Mouse (Mus musculus) limb, embryonic 15.5 days (tissue): ENCODE measurements around the gene Ino80d. TPM values are rescaled to one million over a fixed set of nuclear protein-coding genes. Genes with fewer than 3 reads are reported as not detected.

ENCODE experiments used
- ATAC-seq: fragments of 200-750 bp; cut with Nextera tagmentation; 2 replicates; pipeline ENCODE4 v1.8.0; 2017; ENCODE audit warnings: low read depth, moderate TSS enrichment; ENCODE audit not compliant: insufficient number of reproducible peaks, low FRiP score, low TSS enrichment
- H3K27ac ChIP-seq: fragments of 300-500 bp; sonication (generic); 2 replicates; pipeline ENCODE4 v1.5.1; 2015; ENCODE audit warnings: moderate library complexity, mild to moderate bottlenecking, inconsistent platforms
- H3K27me3 ChIP-seq: fragments of 300-500 bp; sonication (generic); 2 replicates; pipeline ENCODE4 v1.6.1; 2015; ENCODE audit warnings: inconsistent platforms
- H3K36me3 ChIP-seq: fragments of 300-500 bp; sonication (generic); 2 replicates; pipeline ENCODE4 v1.6.1; 2015; ENCODE audit warnings: inconsistent platforms
- H3K4me1 ChIP-seq: fragments of 300-500 bp; sonication (generic); 2 replicates; pipeline ENCODE4 v1.6.1; 2015; ENCODE audit warnings: inconsistent platforms
- H3K4me2 ChIP-seq: fragments of 300-500 bp; sonication (generic); 2 replicates; pipeline ENCODE4 v1.6.1; 2015; ENCODE audit warnings: mild to moderate bottlenecking, inconsistent platforms
- H3K4me3 ChIP-seq: fragments of 300-500 bp; sonication (generic); 2 replicates; pipeline ENCODE4 v1.5.1; 2015; ENCODE audit warnings: mild to moderate bottlenecking, inconsistent platforms
- H3K9ac ChIP-seq: fragments of 300-500 bp; sonication (generic); 2 replicates; pipeline ENCODE4 v1.6.1; 2015; ENCODE audit warnings: inconsistent platforms
- H3K9me3 ChIP-seq: fragments of 300-500 bp; sonication (generic); 2 replicates; pipeline ENCODE4 v1.6.1; 2016; ENCODE audit warnings: inconsistent platforms
- WGBS: fragments of 180-500 bp; shearing (Covaris S2); methylation state at CpG from one replicate; pipeline ENCODE4 v1.1.7; 2015; 5-methylcytosine and 5-hydroxymethylcytosine counted together
- polyA plus RNA-seq: library from polyadenylated mRNA; unstranded; fragments of >200 nt; fragmentation: Nextera tagmentation; extraction: Ambion mirVana; gene quantifications from 2 replicates; pipeline ENCODE4 v1.2.1, GENCODE M21; 2015

Gene Ino80d
- polyA plus RNA-seq, 1 experiment from 2014 or later, result 11.3 TPM

DNA sequence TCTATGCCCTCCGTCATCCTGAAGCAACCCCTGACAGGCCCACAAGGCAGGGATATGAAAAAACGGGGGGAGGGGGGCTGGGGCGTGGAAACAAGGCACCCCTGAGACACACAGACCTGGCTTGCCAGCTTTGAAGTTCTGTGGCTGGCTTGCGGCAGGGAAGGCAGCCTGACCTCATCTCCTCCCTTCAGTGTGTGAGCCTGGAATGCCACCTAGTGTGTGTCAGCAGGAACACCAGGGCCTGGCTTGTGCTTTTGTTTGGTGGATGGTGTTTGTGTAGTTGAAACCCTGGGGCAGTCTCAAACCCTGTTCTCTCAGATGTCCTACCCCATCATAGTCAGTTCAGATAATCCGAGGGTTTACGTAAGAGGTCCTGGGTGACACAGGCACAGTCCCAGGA, 150.2 kb downstream of the Ino80d start:
- H3K27me3 ChIP-seq, result no peaks in the 10 kb centered on the region
- 22% methylated on average over 6 of the region's 6 CpGs for WGBS
- no peak overlapping the region for H3K27ac ChIP-seq

DNA sequence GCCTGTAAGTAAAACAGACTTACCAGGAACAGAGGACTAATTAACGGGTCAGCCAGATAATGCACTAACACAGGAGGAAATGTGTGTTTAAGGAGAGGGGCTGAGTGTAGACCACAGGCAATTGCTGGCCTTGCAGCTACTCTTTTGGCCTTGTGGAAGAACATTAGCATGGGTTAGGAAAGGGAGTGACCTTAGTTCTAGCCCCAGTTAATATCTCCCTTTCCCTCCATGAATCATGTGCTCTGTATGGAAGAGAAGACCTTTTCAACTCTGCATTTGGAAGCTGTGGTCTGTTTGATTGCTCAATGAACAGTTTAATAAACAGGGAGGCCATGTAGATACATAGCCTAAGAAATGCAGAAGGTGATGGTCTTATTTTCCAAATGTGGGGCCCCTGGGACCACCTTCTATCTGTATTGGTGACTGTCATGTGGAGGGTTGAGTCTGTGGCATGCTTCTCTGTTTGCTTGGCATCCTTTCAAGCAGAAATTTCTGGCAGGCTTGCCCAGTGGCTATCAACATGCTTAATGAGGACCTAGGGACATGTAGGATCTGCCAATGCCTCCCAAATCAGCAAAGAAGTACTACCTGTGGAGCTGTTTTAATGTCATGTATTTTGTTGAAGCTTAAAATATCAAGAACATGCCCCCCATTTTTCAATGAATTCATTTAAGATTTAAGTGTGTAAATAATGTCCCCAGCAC, 157.4 kb downstream of the Ino80d start:
- Histone ChIP-seq H3K27me3 (no peaks in the 10 kb centered on the region), H3K4me1 (peaks cover 5% of the 10 kb centered on the region; the same call in 1 of the 2 replicates), H3K27ac (no peak overlapping the region), H3K9me3 (no peaks in the 10 kb centered on the region), H3K36me3 (no peaks in the 10 kb centered on the region), H3K4me2 (no peak overlapping the region), H3K4me3 (no peak overlapping the region), H3K9ac (no peak overlapping the region)
- no peak for ATAC-seq
- 37% methylated on average over 1 of the region's 1 CpGs for WGBS

More for the DNA sequence above, 150.2 kb downstream of the Ino80d start:
- Histone ChIP-seq H3K9ac (no peak overlapping the region), H3K9me3 (no peaks in the 10 kb centered on the region), H3K36me3 (no peaks in the 10 kb centered on the region), H3K4me1 (peaks cover 3% of the 10 kb centered on the region), H3K4me2 (no peak overlapping the region), H3K4me3 (no peak overlapping the region)
- ATAC-seq, result peak; percentile 65; the same call in 1 of the 2 replicates

DNA sequence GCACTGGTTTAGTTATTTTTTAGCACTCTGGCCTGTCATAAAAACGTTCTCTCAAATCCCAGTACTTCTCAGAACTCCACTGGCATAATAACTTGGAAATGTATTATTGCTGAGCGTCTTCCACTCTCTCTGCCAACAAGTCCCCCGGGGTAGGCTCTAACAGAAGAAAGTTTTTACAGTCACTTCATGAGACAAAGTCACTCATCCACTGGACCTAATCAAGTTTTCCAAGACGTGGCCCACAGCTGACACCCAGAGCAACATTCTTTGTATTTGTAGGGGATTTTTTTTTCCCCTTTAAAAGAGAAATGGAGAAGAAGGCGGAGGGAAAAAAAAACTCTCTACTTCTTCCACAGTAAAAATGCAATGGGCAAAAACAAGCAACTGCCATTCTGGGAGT, 157.9 kb downstream of the Ino80d start:
- Histone ChIP-seq H3K4me1 (peaks cover 5% of the 10 kb centered on the region), H3K9me3 (no peaks in the 10 kb centered on the region), H3K4me3 (no peak overlapping the region), H3K27me3 (no peaks in the 10 kb centered on the region), H3K36me3 (no peaks in the 10 kb centered on the region), H3K9ac (no peak overlapping the region), H3K27ac (no peak overlapping the region), H3K4me2 (no peak overlapping the region)
- 49% methylated on average over 5 of the region's 5 CpGs for WGBS
- ATAC-seq, result no peak

DNA sequence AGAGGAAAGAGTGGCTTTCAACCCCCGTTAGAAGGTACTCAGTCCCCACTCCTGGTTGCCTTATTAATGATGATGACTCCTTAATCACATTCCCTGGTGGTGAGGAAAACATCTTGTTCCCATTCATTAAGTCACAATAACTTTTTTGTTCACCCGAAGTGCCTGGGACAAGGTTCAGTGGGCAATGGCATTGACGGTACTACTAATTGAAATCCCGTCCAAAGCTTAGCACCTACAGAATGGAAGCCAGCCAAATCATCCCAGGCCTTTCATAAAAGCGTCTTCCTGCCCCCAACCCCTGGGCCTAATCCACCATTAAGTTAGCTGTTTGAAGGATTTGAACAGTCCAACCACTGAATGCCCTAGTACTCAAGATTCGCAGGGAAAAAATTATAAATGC, 159.1 kb downstream of the Ino80d start:
- ATAC-seq, result no peak

DNA sequence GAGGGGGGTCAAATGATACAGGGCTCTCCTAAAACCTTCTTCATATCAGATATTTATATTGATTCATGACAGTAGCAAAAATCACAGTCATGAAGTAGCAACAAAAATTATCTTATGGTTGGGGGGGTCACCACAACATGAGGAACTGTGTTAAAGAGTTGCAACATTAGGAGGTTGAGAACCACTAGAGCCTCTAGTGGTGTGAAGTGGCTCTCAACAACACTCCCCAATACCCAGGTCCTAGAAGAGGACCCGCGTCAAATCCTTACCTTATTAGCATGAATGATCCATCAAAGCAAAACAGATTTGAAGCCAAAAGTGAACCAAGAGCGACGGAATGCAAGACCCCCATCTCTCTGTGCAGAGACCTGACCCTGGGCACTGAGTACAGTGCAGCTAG, 161.4 kb downstream of the Ino80d start:
- H3K9me3 ChIP-seq, result no peaks in the 10 kb centered on the region
- no peak overlapping the region for H3K9ac ChIP-seq
- ATAC-seq, result no peak
- no peaks in the 10 kb centered on the region for H3K36me3 ChIP-seq
- H3K27ac ChIP-seq, result no peak overlapping the region
- no peak overlapping the region for H3K4me3 ChIP-seq
- H3K27me3 ChIP-seq, result no peaks in the 10 kb centered on the region
- 85% methylated on average over 4 of the region's 4 CpGs for WGBS
- H3K4me1 ChIP-seq, result peaks cover 14% of the 10 kb centered on the region
- no peak overlapping the region for H3K4me2 ChIP-seq

More for the DNA sequence above, 159.1 kb downstream of the Ino80d start:
- WGBS, result 54% methylated on average over 6 of the region's 6 CpGs
- no peak overlapping the region for H3K9ac ChIP-seq
- no peak overlapping the region for H3K4me3 ChIP-seq
- no peaks in the 10 kb centered on the region for H3K36me3 ChIP-seq
- H3K9me3 ChIP-seq, result no peaks in the 10 kb centered on the region
- no peak overlapping the region for H3K4me2 ChIP-seq
- H3K27me3 ChIP-seq, result no peaks in the 10 kb centered on the region
- H3K4me1 ChIP-seq, result peaks cover 14% of the 10 kb centered on the region
- H3K27ac ChIP-seq, result no peak overlapping the region

DNA sequence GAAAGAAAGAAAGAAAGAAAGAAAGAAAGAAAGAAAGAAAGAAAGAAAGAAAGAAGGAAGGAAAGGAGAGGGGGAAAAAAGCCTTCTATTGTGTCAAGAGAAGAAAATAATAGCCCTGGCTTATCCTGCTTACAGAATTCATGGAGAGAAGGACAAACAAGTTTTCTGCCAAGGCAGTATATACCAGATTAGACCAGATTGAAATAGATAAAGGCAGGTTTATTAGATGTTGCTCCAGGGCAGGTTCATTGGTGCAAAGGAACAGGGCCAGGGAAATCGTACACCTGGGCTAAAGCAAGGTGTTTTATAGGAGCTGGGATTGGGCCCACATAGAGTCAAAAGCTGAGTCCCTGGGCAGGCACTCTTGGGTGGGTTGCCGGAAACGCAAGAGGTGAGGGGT, 162.1 kb downstream of the Ino80d start:
- Histone ChIP-seq H3K9me3 (no peaks in the 10 kb centered on the region), H3K4me2 (no peak overlapping the region), H3K4me1 (peaks cover 20% of the 10 kb centered on the region), H3K27me3 (0 out of 2 replicates have a peak, but pooled peaks cover 2% of the 10 kb centered on the region), H3K4me3 (no peak overlapping the region), H3K36me3 (no peaks in the 10 kb centered on the region), H3K9ac (no peak overlapping the region), H3K27ac (no peak overlapping the region)
- ATAC-seq, result no peak
- WGBS, result 76% methylated on average over 3 of the region's 3 CpGs

DNA sequence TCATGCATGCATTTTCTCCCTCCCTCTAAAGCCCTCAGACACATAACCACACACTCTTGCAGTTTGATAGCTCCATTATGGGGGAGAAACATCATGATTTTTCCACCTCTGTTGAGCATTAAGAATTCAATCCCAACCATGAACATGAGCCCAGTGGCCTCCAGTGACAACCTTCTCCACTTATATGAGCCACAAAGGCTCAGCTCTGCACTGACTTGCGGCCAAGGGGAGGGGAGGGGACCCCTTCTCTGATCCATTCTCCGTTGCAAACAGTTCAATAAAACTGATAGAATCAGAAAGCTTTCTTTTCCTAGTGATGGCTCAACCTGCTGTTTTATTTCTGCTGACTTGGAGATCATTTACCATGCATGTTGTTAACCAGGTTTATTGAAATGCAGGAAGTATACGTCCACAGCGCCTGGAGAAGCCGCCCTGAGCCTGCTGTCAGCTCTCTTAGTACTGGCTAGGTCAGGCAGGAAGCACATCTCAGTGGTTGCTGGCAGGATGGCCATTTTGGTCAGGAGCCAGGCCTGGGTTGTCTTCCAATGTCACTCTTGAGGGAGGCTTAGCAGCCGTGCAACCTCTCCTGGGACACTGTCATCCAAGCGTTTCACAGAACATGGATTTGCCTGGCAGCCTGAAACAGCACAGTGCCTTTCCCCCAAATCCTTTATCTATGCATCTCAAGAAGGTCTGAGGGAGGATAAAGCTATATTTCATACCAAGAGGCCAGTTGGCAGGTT, 163.2 kb downstream of the Ino80d start:
- no peak for ATAC-seq
- Histone ChIP-seq H3K4me2 (no peak overlapping the region), H3K4me3 (no peak overlapping the region), H3K27me3 (0 out of 2 replicates have a peak, but pooled peaks cover 3% of the 10 kb centered on the region), H3K9me3 (no peaks in the 10 kb centered on the region), H3K27ac (no peak overlapping the region), H3K9ac (no peak overlapping the region), H3K36me3 (no peaks in the 10 kb centered on the region), H3K4me1 (peaks cover 15% of the 10 kb centered on the region)
- 54% methylated on average over 7 of the region's 7 CpGs for WGBS

DNA sequence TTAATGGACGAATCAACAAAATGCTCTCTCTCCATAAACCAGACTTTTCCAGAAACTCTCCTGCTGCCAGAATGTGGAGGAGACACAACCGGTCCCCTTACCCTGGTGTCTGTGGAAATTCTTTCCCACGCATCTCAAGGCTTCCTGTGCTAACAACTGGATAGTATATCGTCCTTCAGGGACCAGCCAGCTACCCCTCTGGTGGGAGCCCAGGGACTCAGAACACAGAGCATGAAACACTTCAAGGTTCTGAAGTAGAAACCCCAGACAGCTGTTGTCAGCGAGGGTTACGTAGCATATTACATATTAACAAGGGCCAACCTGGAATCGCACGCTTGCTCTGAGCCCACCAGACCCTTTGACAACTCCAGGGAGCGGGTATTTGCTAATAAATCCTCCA, 163.9 kb downstream of the Ino80d start:
- no peaks in the 10 kb centered on the region for H3K9me3 ChIP-seq
- no peaks in the 10 kb centered on the region for H3K36me3 ChIP-seq
- H3K4me3 ChIP-seq, result no peak overlapping the region
- H3K4me1 ChIP-seq, result peaks cover 15% of the 10 kb centered on the region
- H3K27ac ChIP-seq, result no peak overlapping the region
- H3K4me2 ChIP-seq, result no peak overlapping the region
- no peak overlapping the region for H3K9ac ChIP-seq
- 0 out of 2 replicates have a peak, but pooled peaks cover 3% of the 10 kb centered on the region for H3K27me3 ChIP-seq
- ATAC-seq, result no peak
- WGBS, result 58% methylated on average over 9 of the region's 9 CpGs

DNA sequence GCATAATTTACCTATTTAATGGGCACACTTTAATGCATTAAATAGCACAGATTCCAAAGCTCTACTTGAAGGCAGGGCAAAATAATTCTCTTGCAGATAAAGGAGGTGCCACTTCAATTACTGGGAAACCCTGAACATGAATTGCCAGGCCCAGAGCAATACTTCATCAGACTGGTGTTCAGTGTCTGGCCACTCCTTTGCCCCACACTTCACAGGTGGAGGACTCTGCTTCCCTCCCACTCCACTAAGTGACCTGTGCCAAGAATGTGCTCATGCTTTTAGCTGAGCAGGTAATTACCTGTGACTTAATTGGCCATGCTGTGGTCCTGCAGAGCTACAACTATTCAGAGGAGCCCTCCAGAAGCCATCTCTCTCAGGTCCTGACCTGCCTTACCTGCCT, 166.7 kb downstream of the Ino80d start:
- Histone ChIP-seq H3K36me3 (no peaks in the 10 kb centered on the region), H3K9me3 (no peaks in the 10 kb centered on the region), H3K27ac (no peak overlapping the region), H3K4me1 (peaks cover 15% of the 10 kb centered on the region), H3K27me3 (0 out of 2 replicates have a peak, but pooled peaks cover 3% of the 10 kb centered on the region), H3K4me3 (no peak overlapping the region), H3K9ac (no peak overlapping the region), H3K4me2 (no peak overlapping the region)
- ATAC-seq, result no peak

DNA sequence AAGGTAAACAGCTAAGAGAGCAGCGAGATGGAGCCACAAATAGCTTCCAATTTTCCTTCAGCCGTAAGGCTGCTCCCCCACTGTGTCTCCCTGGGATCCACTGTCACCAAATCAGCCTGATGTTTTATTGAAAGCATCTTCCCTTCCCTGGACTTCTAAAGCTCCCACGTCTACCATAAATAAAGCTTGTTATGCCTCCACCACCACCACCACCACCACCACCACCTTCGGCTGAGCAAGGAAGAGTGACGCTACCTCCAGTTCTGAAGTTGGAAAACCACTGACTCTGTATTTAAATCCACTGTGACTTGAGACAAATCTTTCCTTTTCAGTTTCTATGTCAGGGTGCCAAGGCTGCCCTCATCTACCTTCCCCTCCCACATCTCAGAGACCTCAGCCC, 167.5 kb downstream of the Ino80d start:
- no peak overlapping the region for H3K9ac ChIP-seq
- H3K27me3 ChIP-seq, result 0 out of 2 replicates have a peak, but pooled peaks cover 3% of the 10 kb centered on the region
- WGBS, result 59% methylated on average over 5 of the region's 5 CpGs
- H3K27ac ChIP-seq, result no peak overlapping the region
- ATAC-seq, result no peak
- peaks cover 15% of the 10 kb centered on the region for H3K4me1 ChIP-seq
- no peaks in the 10 kb centered on the region for H3K36me3 ChIP-seq
- H3K9me3 ChIP-seq, result no peaks in the 10 kb centered on the region
- H3K4me2 ChIP-seq, result no peak overlapping the region
- H3K4me3 ChIP-seq, result no peak overlapping the region

DNA sequence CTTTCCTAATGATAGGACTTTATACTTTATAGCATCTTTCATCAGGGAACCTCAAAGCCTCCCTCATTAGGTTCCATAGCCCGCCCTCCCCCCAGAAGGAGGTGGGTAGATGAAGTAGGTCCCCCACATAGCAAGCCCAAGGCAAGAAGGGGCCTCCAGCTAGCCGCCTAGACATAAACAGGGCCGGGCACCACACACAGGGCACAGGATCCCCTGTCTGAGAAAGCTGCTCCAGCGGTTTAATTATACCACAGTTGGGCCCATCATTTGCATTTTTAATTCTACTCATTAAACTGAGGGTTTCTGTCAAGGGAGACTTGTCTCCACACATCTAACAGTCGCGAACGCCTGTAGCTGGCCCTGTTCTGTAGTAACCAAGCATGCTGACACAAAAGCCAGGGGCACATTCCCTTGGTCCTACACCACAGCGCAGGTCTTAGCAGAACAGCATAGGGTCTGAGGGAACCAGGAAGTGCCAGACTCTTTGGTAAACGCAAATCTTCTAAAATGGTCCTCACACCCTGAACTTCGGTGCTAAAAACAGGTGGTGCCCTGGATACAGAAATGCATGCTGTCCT, 179.6 kb downstream of the Ino80d start:
- no peak overlapping the region for H3K9ac ChIP-seq
- H3K36me3 ChIP-seq, result no peaks in the 10 kb centered on the region
- WGBS, result 68% methylated on average over 10 of the region's 10 CpGs
- no peak overlapping the region for H3K4me3 ChIP-seq
- H3K27me3 ChIP-seq, result no peaks in the 10 kb centered on the region
- H3K9me3 ChIP-seq, result no peaks in the 10 kb centered on the region
- no peak overlapping the region for H3K4me2 ChIP-seq
- H3K27ac ChIP-seq, result no peak overlapping the region
- no peak for ATAC-seq
- H3K4me1 ChIP-seq, result peaks cover 19% of the 10 kb centered on the region

DNA sequence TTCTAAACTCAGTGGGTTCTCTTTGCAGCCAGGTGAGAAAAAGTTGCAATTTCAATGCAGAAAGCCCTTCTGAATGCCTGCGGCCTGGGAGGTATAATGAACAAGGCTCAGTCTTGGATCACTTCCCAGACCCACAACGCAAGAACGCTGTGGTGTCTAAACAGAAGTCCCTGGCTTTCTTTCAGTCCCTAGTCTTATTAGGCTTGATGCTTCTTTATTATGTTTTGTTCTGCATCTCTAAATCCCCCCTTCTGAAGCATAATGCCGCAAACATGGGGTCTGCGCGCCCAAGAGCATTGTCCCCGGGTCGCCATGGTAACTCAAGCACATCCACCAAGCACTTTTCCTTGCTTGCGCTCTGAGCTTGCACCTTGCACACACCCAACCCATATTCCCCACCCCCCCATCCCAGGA, 180.4 kb downstream of the Ino80d start:
- no peaks in the 10 kb centered on the region for H3K36me3 ChIP-seq

More for the DNA sequence above, 180.4 kb downstream of the Ino80d start:
- peaks cover 19% of the 10 kb centered on the region for H3K4me1 ChIP-seq
- H3K9ac ChIP-seq, result no peak overlapping the region
- H3K4me3 ChIP-seq, result no peak overlapping the region
- ATAC-seq, result no peak
- no peak overlapping the region for H3K27ac ChIP-seq
- 56% methylated on average over 9 of the region's 9 CpGs for WGBS
- H3K9me3 ChIP-seq, result no peaks in the 10 kb centered on the region
- H3K27me3 ChIP-seq, result no peaks in the 10 kb centered on the region
- no peak overlapping the region for H3K4me2 ChIP-seq
